Mouse (Mus musculus) stomach, postnatal 0 days (tissue): ENCODE data around the gene Smoc2.

Experiments
- CTCF ChIP-seq: IDR thresholded peaks from 2 replicates; pipeline ENCODE4 v1.5.1; 2016; ENCODE audit warnings: antibody characterized with exemption, low read depth, mild to moderate bottlenecking, moderate library complexity
- EP300 ChIP-seq: optimal IDR thresholded peaks from 2 replicates; pipeline ENCODE3; 2016; ENCODE audit warnings: antibody characterized with exemption

GRCm38 (mm10) chr17:14279177-14279965 is at the start of gene Smoc2:
- TF ChIP-seq CTCF (no peak), EP300 (no peak)
